Mouse (Mus musculus) midbrain, postnatal 0 days (tissue): Measurements from ENCODE around the gene Tuba3b. TPM values are rescaled to one million over a fixed set of nuclear protein-coding genes. Genes with fewer than 3 reads are reported as not detected.

Experiments
- ATAC-seq: fragments of 200-750 bp; cut with Nextera tagmentation; 2 replicates; pipeline ENCODE4 v1.8.0; 2017; ENCODE audit warnings: moderate number of reproducible peaks, mild to moderate bottlenecking, moderate TSS enrichment, moderate library complexity; ENCODE audit not compliant: low FRiP score
- DNase-seq: peaks from one replicate; pipeline ENCODE4 v3.0.0-alpha.2; 2015; ENCODE audit warnings: low spot score
- H3K27ac ChIP-seq: fragments of 300-500 bp; sonication (generic); 2 replicates; pipeline ENCODE4 v1.5.1; 2014; ENCODE audit warnings: low read depth, mild to moderate bottlenecking, low read length, mixed read lengths
- H3K27me3 ChIP-seq: fragments of 300-500 bp; sonication (generic); 2 replicates; pipeline ENCODE4 v1.6.1; 2014; ENCODE audit warnings: low read length, control low read depth, mixed read lengths; ENCODE audit not compliant: insufficient read depth
- H3K36me3 ChIP-seq: fragments of 300-500 bp; sonication (generic); 2 replicates; pipeline ENCODE4 v1.6.1; 2014; ENCODE audit warnings: low read length, control low read depth, mixed read lengths; ENCODE audit not compliant: insufficient read depth
- H3K4me1 ChIP-seq: fragments of 300-500 bp; sonication (generic); 2 replicates; pipeline ENCODE4 v1.6.1; 2014; ENCODE audit warnings: mild to moderate bottlenecking, control low read depth, antibody characterized with exemption, low read length, mixed read lengths; ENCODE audit not compliant: insufficient read depth
- H3K4me2 ChIP-seq: fragments of 300-500 bp; sonication (generic); 2 replicates; pipeline ENCODE4 v1.6.1; 2014; ENCODE audit warnings: low read depth, mild to moderate bottlenecking, low read length, mixed read lengths; ENCODE audit not compliant: poor library complexity, severe bottlenecking
- H3K4me3 ChIP-seq: fragments of 300-500 bp; sonication (generic); 2 replicates; pipeline ENCODE4 v1.5.1; 2014; ENCODE audit warnings: low read depth, mild to moderate bottlenecking, low read length, moderate library complexity
- H3K9ac ChIP-seq: fragments of 300-500 bp; sonication (generic); replicated peaks from 2 replicates; pipeline ENCODE4 v1.6.1; 2014; ENCODE audit warnings: mild to moderate bottlenecking, low read length, moderate library complexity, mixed read lengths; ENCODE audit not compliant: poor library complexity, severe bottlenecking
- H3K9me3 ChIP-seq: fragments of 300-500 bp; sonication (generic); 2 replicates; pipeline ENCODE4 v1.6.1; 2016; ENCODE audit warnings: low read length, control low read depth
- CTCF ChIP-seq: IDR thresholded peaks from 2 replicates; pipeline ENCODE4 v1.5.1; 2016; ENCODE audit warnings: antibody characterized with exemption, mild to moderate bottlenecking
- WGBS: fragments of 180-500 bp; shearing (Covaris S2); extraction: QIAGEN DNeasy Blood & Tissue Kit; methylation state at CpG from one replicate; pipeline ENCODE4 v1.1.7; 2014; 5-methylcytosine and 5-hydroxymethylcytosine counted together
- polyA plus RNA-seq: library from polyadenylated mRNA; unstranded; fragments of >200 nt; fragmentation: Nextera tagmentation; extraction: Ambion mirVana; gene quantifications from 2 replicates; pipeline ENCODE4 v1.2.1, GENCODE M21; 2015
- total RNA-seq: library from RNA; depleted of rRNA; stranded (reverse); fragments of >200 nt; gene quantifications from 2 replicates; pipeline ENCODE4 v1.2.3, GENCODE M21; 2014

Tuba3b gene
- total and polyA plus RNA-seq, 2 experiments from 2014 or later, result 0.11 to 0.44 TPM

DNA sequence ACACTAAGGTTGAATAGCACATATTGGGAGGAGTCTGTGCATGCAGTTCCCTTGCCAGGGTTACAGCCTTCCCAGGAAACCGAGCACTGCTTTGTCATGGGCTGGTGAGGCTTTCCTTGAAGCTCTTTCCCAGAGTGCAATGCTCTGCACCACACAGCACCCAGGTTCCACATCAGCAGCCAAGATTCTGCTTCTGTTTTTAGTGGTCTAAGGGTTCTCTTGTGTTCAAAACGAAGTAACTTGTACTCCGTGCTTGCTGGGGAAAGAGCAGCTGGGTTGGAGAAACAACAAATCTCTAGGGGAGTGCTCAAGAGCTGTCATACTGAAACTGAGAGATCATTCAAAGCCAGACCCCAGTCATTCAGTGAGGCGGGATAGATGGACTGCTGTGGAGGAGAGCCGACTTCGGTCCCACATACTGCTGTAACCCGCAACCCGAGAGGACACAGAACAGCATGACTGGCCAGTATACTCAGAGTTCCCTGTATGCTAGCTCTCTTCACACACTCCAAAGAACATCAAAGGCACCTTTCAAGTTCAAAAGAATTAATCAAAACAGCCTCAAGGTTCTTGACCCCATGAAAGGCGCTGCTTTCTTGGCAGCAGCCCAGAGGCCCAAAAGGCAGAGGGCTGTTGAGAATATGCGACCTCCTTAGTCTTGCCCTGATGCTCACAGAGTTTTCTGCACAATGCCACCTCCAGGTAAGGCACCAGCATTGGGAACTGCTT is 36.9 kb upstream of the Tuba3b start:
- Histone ChIP-seq H3K27ac (0 out of 2 replicates have a peak overlapping the region, but pooled peaks have one; percentile 26), H3K4me3 (no peak overlapping the region), H3K36me3 (no peaks in the 10 kb centered on the region), H3K9me3 (no peaks in the 10 kb centered on the region), H3K9ac (no peak overlapping the region), H3K27me3 (no peaks in the 10 kb centered on the region), H3K4me1 (no peaks in the 10 kb centered on the region), H3K4me2 (no peak overlapping the region)
- DNase-seq (no peak), ATAC-seq (no peak)
- TF ChIP-seq CTCF, result no peak
- WGBS, result 26% methylated on average over 10 of the region's 10 CpGs

DNA sequence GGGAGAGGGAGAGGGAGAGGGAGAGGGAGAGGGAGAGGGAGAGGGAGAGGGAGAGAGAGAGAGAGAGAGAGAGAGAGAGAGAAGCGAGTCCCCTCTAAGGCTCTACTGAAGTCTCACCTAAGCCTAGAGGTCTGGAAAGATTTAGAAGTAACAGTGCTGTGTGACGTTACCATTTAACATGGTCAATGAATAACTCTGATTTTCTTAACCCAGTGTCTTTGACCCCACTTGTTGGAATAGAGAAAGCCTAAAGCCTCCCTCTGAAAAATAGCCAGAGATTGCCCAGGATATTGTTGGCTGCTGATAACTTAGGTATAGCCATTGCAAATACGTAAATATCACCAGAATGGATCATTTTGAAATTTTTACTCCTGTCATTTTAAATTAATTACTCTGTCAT is 35.8 kb upstream of the Tuba3b start:
- Histone ChIP-seq H3K27ac (no peak overlapping the region), H3K27me3 (no peaks in the 10 kb centered on the region), H3K4me3 (no peak overlapping the region), H3K9ac (no peak overlapping the region), H3K4me1 (no peaks in the 10 kb centered on the region), H3K9me3 (no peaks in the 10 kb centered on the region), H3K36me3 (no peaks in the 10 kb centered on the region), H3K4me2 (no peak overlapping the region)
- TF ChIP-seq CTCF, result no peak
- WGBS, result 90% methylated on average over 3 of the region's 3 CpGs
- ATAC-seq, result no peak
- DNase-seq, result no peak

DNA sequence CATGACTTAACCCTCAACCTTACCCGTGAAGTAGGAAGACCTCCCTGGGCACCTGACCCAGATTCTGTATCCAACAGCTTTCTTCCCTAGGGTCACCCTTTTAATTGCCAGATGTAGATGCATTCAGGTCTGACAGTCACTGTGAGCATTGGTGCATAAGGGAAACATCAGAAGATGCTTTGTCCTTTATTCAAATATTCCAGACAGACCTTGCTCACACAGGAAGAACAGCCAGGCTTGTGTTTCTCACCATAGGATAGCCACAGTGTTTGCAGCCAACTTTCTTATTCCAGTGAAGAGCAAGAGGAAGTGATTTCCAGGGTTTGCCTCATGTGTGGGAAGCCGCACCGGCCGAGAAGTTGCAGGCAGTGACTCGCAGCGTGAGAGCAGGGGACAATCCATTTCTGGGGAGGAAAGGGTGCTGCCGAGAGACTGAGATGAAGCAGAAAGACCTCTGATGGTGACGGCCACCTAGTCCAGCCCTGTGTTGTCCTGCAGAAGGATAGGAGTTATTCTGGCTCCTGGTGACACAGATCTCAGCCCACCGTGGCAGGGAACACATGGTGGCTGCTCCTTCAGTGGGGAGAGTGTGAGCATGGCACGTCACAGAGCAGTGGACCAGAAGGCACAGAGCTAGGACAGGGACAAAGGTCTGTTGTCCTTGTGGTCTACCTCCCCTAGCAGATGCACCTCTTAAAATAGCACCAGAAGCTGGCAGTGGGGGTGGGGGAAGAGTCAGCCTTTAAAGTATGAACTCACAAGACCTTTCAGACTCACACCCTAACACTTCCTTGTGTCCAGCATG is 34.0 kb upstream of the Tuba3b start:
- peaks cover 4% of the 10 kb centered on the region; the same call in 1 of the 2 replicates for H3K4me1 ChIP-seq
- H3K36me3 ChIP-seq, result no peaks in the 10 kb centered on the region
- no peak for DNase-seq
- H3K4me3 ChIP-seq, result no peak overlapping the region
- TF ChIP-seq CTCF, result no peak
- no peak overlapping the region for H3K4me2 ChIP-seq
- H3K27me3 ChIP-seq, result no peaks in the 10 kb centered on the region
- 75% methylated on average over 10 of the region's 10 CpGs for WGBS
- H3K27ac ChIP-seq, result no peak overlapping the region
- H3K9ac ChIP-seq, result no peak overlapping the region
- ATAC-seq, result no peak
- H3K9me3 ChIP-seq, result no peaks in the 10 kb centered on the region

DNA sequence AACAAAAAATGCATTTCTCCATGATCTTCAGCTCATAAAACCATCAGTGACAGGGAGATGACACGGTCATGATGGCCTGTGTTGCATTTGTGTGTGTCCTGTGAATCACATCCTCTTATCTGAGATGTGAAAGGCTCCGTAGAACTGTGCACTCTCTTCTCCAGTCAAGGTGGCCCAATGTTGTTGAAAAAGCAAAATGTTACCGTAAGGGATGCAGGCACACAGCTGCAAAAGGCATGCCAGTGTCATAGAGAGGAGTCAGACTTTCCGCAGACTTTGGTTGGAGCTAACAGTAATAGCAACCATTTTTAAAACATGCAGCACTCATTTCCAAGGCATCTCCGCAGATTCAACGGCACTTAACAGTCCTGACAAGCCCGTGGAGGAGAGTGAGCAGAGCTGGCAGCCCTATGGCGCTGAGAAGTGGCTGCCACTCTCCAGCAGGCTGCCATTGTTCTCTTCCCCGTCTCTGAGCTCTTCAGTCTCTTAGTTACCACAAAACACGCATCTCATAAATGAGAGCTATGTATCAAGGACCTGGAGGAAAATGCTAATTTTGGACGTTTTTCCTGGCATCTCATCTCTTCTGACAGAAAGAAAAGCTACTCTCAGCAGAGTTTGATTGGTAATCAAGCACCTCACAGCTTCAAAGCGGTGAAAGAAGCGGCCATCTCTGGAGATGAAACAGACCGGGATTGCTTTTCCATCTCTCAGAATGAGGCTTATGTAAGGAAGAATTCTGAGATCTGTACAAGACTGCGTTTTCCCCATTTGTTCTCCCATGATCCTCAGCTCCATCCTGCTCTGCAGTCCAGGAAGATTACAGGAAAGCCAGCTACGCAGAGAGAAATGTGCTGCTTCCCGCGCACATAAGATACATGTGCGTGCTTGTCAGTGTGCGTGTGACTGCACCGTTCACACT is 30.2 kb upstream of the Tuba3b start:
- no peak overlapping the region; the same call in 1 of the 2 replicates for H3K9ac ChIP-seq
- peaks cover 4% of the 10 kb centered on the region; the same call in 1 of the 2 replicates for H3K4me1 ChIP-seq
- H3K27ac ChIP-seq, result peak overlapping the region; percentile 64
- peak; percentile 61 for DNase-seq
- no peak for TF ChIP-seq CTCF
- no peaks in the 10 kb centered on the region for H3K9me3 ChIP-seq
- H3K4me3 ChIP-seq, result no peak overlapping the region
- WGBS, result 20% methylated on average over 21 of the region's 21 CpGs
- ATAC-seq, result peak; percentile 80
- peak overlapping the region; percentile 28; the same call in 1 of the 2 replicates for H3K4me2 ChIP-seq
- H3K27me3 ChIP-seq, result no peaks in the 10 kb centered on the region
- H3K36me3 ChIP-seq, result no peaks in the 10 kb centered on the region

DNA sequence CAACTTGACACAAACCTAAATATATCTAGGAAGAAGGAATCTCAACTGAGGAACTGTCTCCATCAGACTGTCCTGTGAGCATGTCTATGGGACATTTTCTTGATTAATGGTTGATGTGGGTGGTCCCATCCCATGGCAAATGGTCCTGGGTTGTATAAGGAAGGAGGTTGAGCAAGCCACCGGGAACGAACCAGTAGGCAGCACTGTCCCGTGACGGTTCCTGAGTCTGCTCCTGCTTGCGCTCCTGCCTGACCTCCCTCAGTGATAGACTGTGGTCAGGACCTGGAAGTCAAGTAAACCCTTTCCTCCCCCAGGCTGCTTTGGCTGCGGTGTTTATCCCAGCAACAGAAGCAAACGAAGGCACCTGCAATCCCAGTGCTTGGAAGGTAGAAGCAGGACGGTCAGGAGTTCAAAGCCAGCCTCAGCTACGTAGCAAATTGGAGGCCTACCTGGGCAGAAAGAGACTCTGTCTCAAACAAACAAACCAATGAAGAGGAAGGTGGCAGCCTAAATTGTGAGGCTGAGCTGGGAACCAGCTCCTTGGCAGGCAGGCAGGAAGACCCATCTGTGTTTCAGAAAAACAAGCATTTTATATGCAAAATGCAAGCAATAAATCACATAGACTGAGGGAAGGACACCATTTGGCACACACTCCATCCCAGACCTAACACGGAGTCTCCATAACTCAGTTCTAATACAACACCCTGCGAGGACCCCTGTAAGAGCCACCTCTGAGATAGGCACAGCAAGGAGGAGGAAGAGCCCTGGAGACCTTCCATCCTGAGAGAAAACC is 24.9 kb upstream of the Tuba3b start:
- H3K4me3 ChIP-seq, result no peak overlapping the region
- 88% methylated on average over 11 of the region's 11 CpGs for WGBS
- DNase-seq, result no peak
- no peak overlapping the region for H3K9ac ChIP-seq
- ATAC-seq, result no peak
- H3K9me3 ChIP-seq, result no peaks in the 10 kb centered on the region
- H3K4me2 ChIP-seq, result no peak overlapping the region
- no peaks in the 10 kb centered on the region for H3K36me3 ChIP-seq
- H3K27ac ChIP-seq, result no peak overlapping the region
- no peak for TF ChIP-seq CTCF
- no peaks in the 10 kb centered on the region for H3K27me3 ChIP-seq
- H3K4me1 ChIP-seq, result peaks cover 9% of the 10 kb centered on the region; the same call in 1 of the 2 replicates
